Mouse (Mus musculus): ENCODE results near the gene Ctnna2.

GRCm38 (mm10) chr6:77373132-77373531 lies 606.4 kb downstream of the Ctnna2 start:
- TF ChIP-seq GATA1 (IDR thresholded peaks at IDR 0.05; ENCODE audit: low read length) (no peak), TAL1 (IDR thresholded peaks at IDR 0.05; ENCODE audit: low read length) (no peak)

All from erythroblast, embryonic 14.5 days (primary cell).